Mouse (Mus musculus) forebrain, postnatal 0 days (tissue): ENCODE measurements around the gene Cadm2. TPM values are rescaled to one million over a fixed set of nuclear protein-coding genes. Genes with fewer than 3 reads are reported as not detected.

Experiments
- ATAC-seq: fragments of 200-750 bp; cut with Nextera tagmentation; 2 replicates; pipeline ENCODE4 v1.8.0; 2017; ENCODE audit warnings: mild to moderate bottlenecking, moderate library complexity
- DNase-seq: peaks from one replicate; pipeline ENCODE4 v3.0.0-alpha.2; 2015
- H3K27ac ChIP-seq: fragments of 300-500 bp; sonication (generic); 2 replicates; pipeline ENCODE4 v1.5.1; 2014; ENCODE audit warnings: low read depth, mild to moderate bottlenecking, antibody characterized with exemption, low read length, moderate library complexity, mixed read lengths
- H3K27me3 ChIP-seq: fragments of 300-500 bp; sonication (generic); 2 replicates; pipeline ENCODE4 v1.6.1; 2014; ENCODE audit warnings: mild to moderate bottlenecking, low read length, mixed read lengths; ENCODE audit not compliant: insufficient read depth
- H3K36me3 ChIP-seq: fragments of 300-500 bp; sonication (generic); 2 replicates; pipeline ENCODE4 v1.6.1; 2014; ENCODE audit warnings: mild to moderate bottlenecking, moderate library complexity; ENCODE audit not compliant: insufficient read depth
- H3K4me1 ChIP-seq: fragments of 300-500 bp; sonication (generic); 2 replicates; pipeline ENCODE4 v1.6.1; 2014; ENCODE audit warnings: antibody characterized with exemption; ENCODE audit not compliant: insufficient read depth
- H3K4me2 ChIP-seq: fragments of 300-500 bp; sonication (generic); 2 replicates; pipeline ENCODE4 v1.6.1; 2014; ENCODE audit warnings: low read depth, mild to moderate bottlenecking, moderate library complexity
- H3K4me3 ChIP-seq: fragments of 300-500 bp; sonication (generic); 2 replicates; pipeline ENCODE4 v1.5.1; 2014; ENCODE audit warnings: low read depth, low read length, mixed read lengths
- H3K9ac ChIP-seq: fragments of 300-500 bp; sonication (generic); 2 replicates; pipeline ENCODE4 v1.6.1; 2014; ENCODE audit warnings: mild to moderate bottlenecking
- H3K9me3 ChIP-seq: fragments of 300-500 bp; sonication (generic); 2 replicates; pipeline ENCODE4 v1.6.1; 2016; ENCODE audit warnings: low read length
- CTCF ChIP-seq: sonication (generic); IDR thresholded peaks from 2 replicates; pipeline ENCODE4 v1.5.1; 2016; ENCODE audit warnings: antibody characterized with exemption, control low read depth, low read depth
- WGBS: fragments of 180-500 bp; shearing (Covaris S2); extraction: QIAGEN DNeasy Blood & Tissue Kit; methylation state at CpG from one replicate; pipeline ENCODE4 v1.1.7; 2014; 5-methylcytosine and 5-hydroxymethylcytosine counted together
- polyA plus RNA-seq: library from polyadenylated mRNA; unstranded; fragments of >200 nt; fragmentation: Nextera tagmentation; extraction: Ambion mirVana; gene quantifications from 2 replicates; pipeline ENCODE4 v1.2.1, GENCODE M21; 2015
- total RNA-seq: library from RNA; depleted of rRNA; stranded (reverse); fragments of >200 nt; gene quantifications from 2 replicates; pipeline ENCODE4 v1.2.3, GENCODE M21; 2014

The Cadm2 gene
- total and polyA plus RNA-seq, 2 experiments from 2014 or later, result 58.9 to 63.3 TPM

- WGBS, result 16% methylated on average over 11 of the region's 11 CpGs
- Histone ChIP-seq H3K27me3 (no peaks in the 10 kb centered on the region), H3K36me3 (no peaks in the 10 kb centered on the region), H3K27ac (no peak overlapping the region), H3K4me3 (no peak overlapping the region), H3K9ac (no peak overlapping the region), H3K9me3 (no peaks in the 10 kb centered on the region), H3K4me2 (peak overlapping the region; percentile 13; the same call in 1 of the 2 replicates), H3K4me1 (0 out of 2 replicates have a peak, but pooled peaks cover 5% of the 10 kb centered on the region)
- ATAC-seq, result peak; percentile 82
- TF ChIP-seq CTCF, result 0 out of 2 replicates have a peak, but pooled peaks have one; percentile 6
- DNase-seq, result peak; percentile 46
Measured at GRCm38 (mm10) chr16:66969520-66970144, 651.1 kb downstream of the Cadm2 start.

GRCm38 (mm10) chr16:66968336-66968735 lies 652.4 kb downstream of the Cadm2 start:
- no peak for TF ChIP-seq CTCF
- Histone ChIP-seq H3K4me1 (0 out of 2 replicates have a peak, but pooled peaks cover 5% of the 10 kb centered on the region), H3K36me3 (no peaks in the 10 kb centered on the region), H3K4me3 (no peak overlapping the region), H3K9me3 (no peaks in the 10 kb centered on the region), H3K9ac (no peak overlapping the region), H3K27me3 (no peaks in the 10 kb centered on the region), H3K4me2 (no peak overlapping the region), H3K27ac (no peak overlapping the region)
- no peak for DNase-seq
- no peak for ATAC-seq
- 38% methylated on average over 5 of the region's 5 CpGs for WGBS

GRCm38 (mm10) chr16:66967686-66968085 lies 653.0 kb downstream of the Cadm2 start:
- Histone ChIP-seq H3K27ac (no peak overlapping the region), H3K4me1 (0 out of 2 replicates have a peak, but pooled peaks cover 5% of the 10 kb centered on the region), H3K4me3 (no peak overlapping the region), H3K36me3 (no peaks in the 10 kb centered on the region), H3K4me2 (no peak overlapping the region), H3K9ac (no peak overlapping the region), H3K9me3 (no peaks in the 10 kb centered on the region), H3K27me3 (no peaks in the 10 kb centered on the region)
- DNase-seq (no peak), ATAC-seq (no peak)
- TF ChIP-seq CTCF, result no peak
- 66% methylated on average over 8 of the region's 8 CpGs for WGBS

- TF ChIP-seq CTCF, result no peak
- Histone ChIP-seq H3K9me3 (no peaks in the 10 kb centered on the region), H3K27me3 (no peaks in the 10 kb centered on the region), H3K4me1 (no peaks in the 10 kb centered on the region), H3K27ac (no peak overlapping the region), H3K4me2 (no peak overlapping the region), H3K36me3 (no peaks in the 10 kb centered on the region), H3K4me3 (no peak overlapping the region), H3K9ac (no peak overlapping the region)
- DNase-seq (no peak), ATAC-seq (no peak)
- WGBS, result 87% methylated on average over 3 of the region's 3 CpGs
Measured at GRCm38 (mm10) chr16:66959146-66959545, 661.6 kb downstream of the Cadm2 start.

- no peaks in the 10 kb centered on the region for H3K27me3 ChIP-seq
- 53% methylated on average over 2 of the region's 2 CpGs for WGBS
- no peaks in the 10 kb centered on the region for H3K4me1 ChIP-seq
- ATAC-seq (no peak), DNase-seq (no peak)
- no peak for TF ChIP-seq CTCF
- H3K4me3 ChIP-seq, result no peak overlapping the region
- H3K9me3 ChIP-seq, result no peaks in the 10 kb centered on the region
- no peak overlapping the region for H3K27ac ChIP-seq
- no peak overlapping the region for H3K4me2 ChIP-seq
- H3K9ac ChIP-seq, result no peak overlapping the region
- no peaks in the 10 kb centered on the region for H3K36me3 ChIP-seq
Measured at GRCm38 (mm10) chr16:66955876-66956275, 664.8 kb downstream of the Cadm2 start.

- WGBS, result 76% methylated on average over 6 of the region's 6 CpGs
- no peak for TF ChIP-seq CTCF
- Histone ChIP-seq H3K9ac (no peak overlapping the region), H3K4me3 (no peak overlapping the region), H3K9me3 (no peaks in the 10 kb centered on the region), H3K27ac (no peak overlapping the region), H3K4me2 (no peak overlapping the region), H3K4me1 (no peaks in the 10 kb centered on the region), H3K27me3 (no peaks in the 10 kb centered on the region), H3K36me3 (no peaks in the 10 kb centered on the region)
- no peak for ATAC-seq
- DNase-seq, result no peak
Measured at GRCm38 (mm10) chr16:66936332-66936731, 684.4 kb downstream of the Cadm2 start.

- no peaks in the 10 kb centered on the region for H3K9me3 ChIP-seq
- H3K4me1 ChIP-seq, result no peaks in the 10 kb centered on the region
- no peak overlapping the region for H3K4me3 ChIP-seq
- H3K4me2 ChIP-seq, result no peak overlapping the region
- no peaks in the 10 kb centered on the region for H3K36me3 ChIP-seq
- no peak for ATAC-seq
- TF ChIP-seq CTCF, result no peak
- no peaks in the 10 kb centered on the region for H3K27me3 ChIP-seq
- 16% methylated on average over 1 of the region's 1 CpGs for WGBS
- H3K9ac ChIP-seq, result no peak overlapping the region
- no peak overlapping the region for H3K27ac ChIP-seq
- no peak for DNase-seq
Measured at GRCm38 (mm10) chr16:66925517-66925916, 695.2 kb downstream of the Cadm2 start.
